Mouse (Mus musculus): ENCODE results near the gene Cxcl12.

DNA sequence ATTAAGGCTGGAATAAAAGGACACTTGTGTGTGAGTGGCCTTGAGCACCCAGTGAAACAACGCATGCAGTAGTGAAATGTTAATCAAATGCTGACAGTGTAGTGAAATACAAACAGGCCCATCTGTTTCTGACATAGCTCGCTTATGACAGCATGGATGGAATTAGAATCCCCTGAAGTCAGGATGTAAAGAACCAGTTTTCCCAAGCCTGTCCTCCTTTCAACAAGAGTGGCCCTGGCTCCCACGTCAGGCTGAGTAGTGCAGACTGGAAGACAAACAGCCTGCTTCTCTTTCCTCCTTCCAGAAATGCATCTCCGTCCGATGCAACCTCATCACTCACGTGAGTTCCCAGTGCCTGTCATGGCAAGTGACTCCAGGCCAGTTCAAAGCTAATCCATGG, 42.2 kb downstream of the Cxcl12 start:
- no peak for TF ChIP-seq CTCF (IDR thresholded peaks at IDR 0.05)
- no peak for TF ChIP-seq EP300 (IDR thresholded peaks at IDR 0.05)
